Mouse (Mus musculus): ENCODE measurements at regions not wholly inside any gene's neighbourhood (a gene's known extent, or its start where the extent isn't known, plus 50 kb on each side); places are given as distances from the start of the nearest gene placed in this dataset.

GRCm38 (mm10) chr8:23360061-23360622, 949.0 kb downstream of the Mrps31 start:
- ATAC-seq (replicated peaks; ENCODE audit: insufficient number of reproducible peaks, low FRiP score, low TSS enrichment, low read depth) (no peak), DNase-seq (ENCODE audit: low spot score) (no peak)
- no peaks in the 10 kb centered on the region for H3K27me3 ChIP-seq (ENCODE audit: control insufficient read depth, insufficient read depth, low read length)
- H3K27ac ChIP-seq (replicated peaks; ENCODE audit: low read depth, low read length) = no peak overlapping the region
- no peak overlapping the region for H3K9ac ChIP-seq (replicated peaks; ENCODE audit: low read length)
- no peak overlapping the region for H3K4me2 ChIP-seq (ENCODE audit: low read depth, low read length)
- H3K4me1 ChIP-seq (ENCODE audit: control insufficient read depth, insufficient read depth, low read length) = no peaks in the 10 kb centered on the region
- 48% methylated on average over 12 of the region's 12 CpGs for WGBS
- H3K36me3 ChIP-seq (replicated peaks; ENCODE audit: control insufficient read depth, insufficient read depth, low read depth, low read length) = no peaks in the 10 kb centered on the region
- H3K4me3 ChIP-seq (ENCODE audit: low read depth, low read length) = no peak overlapping the region
- no peaks in the 10 kb centered on the region; the same call in 1 of the 2 replicates for H3K9me3 ChIP-seq (replicated peaks; ENCODE audit: control insufficient read depth, low read length)

- H3K9ac ChIP-seq (replicated peaks; ENCODE audit: low read length) = no peak overlapping the region
- no peaks in the 10 kb centered on the region for H3K4me1 ChIP-seq (ENCODE audit: control insufficient read depth, insufficient read depth, low read length)
- H3K4me3 ChIP-seq (ENCODE audit: low read depth, low read length) = no peak overlapping the region
- H3K27me3 ChIP-seq (ENCODE audit: control insufficient read depth, insufficient read depth, low read length) = no peaks in the 10 kb centered on the region
- no peaks in the 10 kb centered on the region; the same call in 1 of the 2 replicates for H3K9me3 ChIP-seq (replicated peaks; ENCODE audit: control insufficient read depth, low read length)
- WGBS = 17% methylated on average over 9 of the region's 9 CpGs
- DNase-seq (ENCODE audit: low spot score) = peak; percentile 50
- peak; percentile 78 for ATAC-seq (replicated peaks; ENCODE audit: insufficient number of reproducible peaks, low FRiP score, low TSS enrichment, low read depth)
- no peaks in the 10 kb centered on the region for H3K36me3 ChIP-seq (replicated peaks; ENCODE audit: control insufficient read depth, insufficient read depth, low read depth, low read length)
- no peak overlapping the region for H3K4me2 ChIP-seq (ENCODE audit: low read depth, low read length)
- no peak overlapping the region for H3K27ac ChIP-seq (replicated peaks; ENCODE audit: low read depth, low read length)
Measured at GRCm38 (mm10) chr8:23360850-23361274, 949.7 kb downstream of the Mrps31 start.

Measured in embryonic facial prominence, embryonic 11.5 days (tissue).